Mouse (Mus musculus) c-Kit-negative CD71-positive TER-119-positive erythroid progenitor cells, embryonic 14.5 days (primary cell): ENCODE measurements around the gene Tectb.

Experiments
- DNase-seq: peaks from one replicate; pipeline ENCODE4 v3.0.0-alpha.2; 2013; ENCODE audit warnings: low read depth, low spot score

The Tectb gene

GRCm38 (mm10) chr19:55207746-55208538 lies 27.4 kb downstream of the Tectb start:
- no peak for DNase-seq

- DNase-seq: no peak
These were observed 28.1 kb downstream of the Tectb start for GRCm38 (mm10) chr19:55208654-55209053.

GRCm38 (mm10) chr19:55209084-55209483 lies 28.6 kb downstream of the Tectb start:
- no peak for DNase-seq

- DNase-seq: no peak
These were observed 31.2 kb downstream of the Tectb start for GRCm38 (mm10) chr19:55211698-55212097.

DNA sequence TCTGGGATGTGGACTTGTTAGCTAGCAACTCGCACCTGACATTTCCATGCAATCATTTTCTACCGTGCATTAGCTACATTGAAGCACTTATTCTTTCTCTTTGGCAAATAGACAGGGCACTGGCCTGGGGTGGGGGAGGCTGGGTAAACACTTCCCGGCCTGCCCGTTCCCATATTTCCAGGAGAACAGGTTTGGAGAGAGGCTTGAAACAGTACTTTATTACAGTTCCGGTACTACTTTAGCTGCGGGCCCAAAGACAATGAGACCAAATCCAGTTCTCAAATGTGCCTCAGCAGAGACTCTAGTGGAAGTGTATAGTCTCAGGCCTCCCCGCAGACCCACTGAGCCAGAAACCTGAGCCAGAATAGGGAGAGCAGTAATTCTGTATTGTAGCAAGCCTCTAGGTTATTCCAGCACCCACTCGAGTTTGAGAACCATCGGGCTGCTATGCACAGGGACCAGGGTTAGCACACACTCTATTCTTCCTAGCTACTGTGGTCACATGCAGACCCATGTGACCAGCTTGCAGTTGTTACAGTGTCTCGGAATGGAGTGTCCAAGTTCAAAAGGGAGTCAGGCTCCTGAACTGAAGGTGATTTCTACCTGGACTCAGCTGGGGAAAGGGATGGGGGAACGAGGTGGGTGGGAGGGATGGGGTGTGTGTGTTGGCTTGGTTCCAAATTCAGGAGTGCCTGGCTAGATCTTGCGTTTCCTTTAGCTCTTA lies 33.2 kb downstream of the Tectb start:
- no peak for DNase-seq

GRCm38 (mm10) chr19:55216876-55217275 lies 36.3 kb downstream of the Tectb start:
- DNase-seq: no peak

DNA sequence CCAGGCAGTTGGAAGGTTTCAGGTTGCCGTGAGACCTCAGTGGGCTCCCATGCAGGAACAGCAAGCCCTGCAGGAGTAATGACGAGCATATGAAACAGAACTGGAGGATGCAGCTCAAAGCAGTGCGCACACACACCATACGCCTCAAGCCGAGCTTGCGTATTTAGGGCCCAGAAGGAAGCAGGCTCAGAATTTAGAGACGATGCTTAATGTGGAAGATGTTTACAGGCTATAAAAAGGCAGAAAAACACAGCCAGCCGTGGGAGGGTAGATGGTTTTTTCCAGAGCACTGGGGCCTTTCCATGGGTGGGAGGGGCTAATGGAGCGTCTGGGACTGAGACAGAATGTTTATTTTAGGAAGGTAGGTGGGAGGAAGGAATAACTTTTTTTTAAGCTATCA lies 36.8 kb downstream of the Tectb start:
- no peak for DNase-seq

DNA sequence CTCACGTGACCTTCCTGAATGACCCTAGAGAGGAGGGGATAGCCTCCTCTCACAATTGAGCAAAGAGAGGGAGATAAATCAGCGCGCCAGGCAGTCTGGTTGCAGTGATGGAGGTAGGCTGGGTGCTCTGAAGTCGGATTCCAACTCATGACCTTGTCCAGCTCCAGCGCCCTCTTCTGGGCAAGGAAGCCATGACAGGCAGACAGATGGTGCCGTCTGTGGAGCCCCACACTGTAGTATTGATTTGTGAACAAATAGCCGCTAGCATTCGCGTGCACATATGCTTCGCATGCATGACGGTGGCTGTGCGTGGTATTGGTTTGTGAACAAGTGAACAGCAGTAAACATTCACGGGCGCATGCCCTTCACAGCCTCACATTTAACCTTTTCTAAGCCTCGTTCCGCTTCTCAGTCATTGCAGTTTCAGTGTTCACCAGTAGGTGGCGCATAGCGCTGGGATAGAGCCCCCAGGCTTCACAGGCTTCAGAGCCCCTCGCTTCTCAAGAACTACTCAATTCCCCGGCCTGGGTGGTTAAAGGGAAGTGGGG lies 37.7 kb downstream of the Tectb start:
- DNase-seq: peak; percentile 87

- DNase-seq: peak; percentile 70
These were observed 38.2 kb downstream of the Tectb start for GRCm38 (mm10) chr19:55218741-55219221.

- DNase-seq: no peak
These were observed 38.8 kb downstream of the Tectb start for GRCm38 (mm10) chr19:55219359-55219758.

DNA sequence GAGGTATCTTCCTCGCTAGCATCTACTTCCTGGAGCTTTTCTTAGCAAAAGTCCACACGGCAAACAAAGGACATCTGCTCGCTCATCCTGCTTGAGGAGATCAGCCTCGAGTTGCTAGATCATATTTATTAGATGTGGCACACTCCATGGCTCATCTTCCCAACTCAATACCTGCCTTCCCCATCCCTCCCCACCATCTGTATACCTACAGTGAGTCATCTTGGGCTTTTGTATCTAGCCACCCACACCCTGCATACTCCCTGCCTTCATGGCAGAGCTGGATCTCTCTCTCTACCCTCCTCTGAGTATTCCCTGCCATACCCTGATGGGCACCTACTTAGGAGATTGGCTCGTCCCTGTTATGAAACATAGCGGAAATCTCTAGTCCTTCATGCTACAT lies 40.7 kb downstream of the Tectb start:
- DNase-seq: no peak

DNA sequence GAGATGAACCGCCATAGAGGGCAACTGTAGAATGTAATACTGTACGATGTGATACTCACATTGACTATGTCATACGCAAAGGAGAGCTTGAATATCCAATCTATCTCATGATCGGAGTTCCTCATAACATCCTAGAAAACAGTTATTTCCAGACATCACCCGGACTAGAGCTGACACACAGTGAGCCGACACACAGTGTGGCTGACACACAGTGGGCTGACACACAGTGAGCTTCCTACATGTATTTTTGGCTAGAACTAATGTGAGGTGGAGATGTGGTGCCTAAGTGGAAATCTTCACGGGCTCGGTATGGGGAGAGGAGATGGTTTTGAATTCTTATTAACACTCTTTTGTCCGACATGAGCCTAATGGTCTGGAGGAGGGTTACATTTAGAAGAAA lies 41.7 kb downstream of the Tectb start:
- no peak for DNase-seq

DNA sequence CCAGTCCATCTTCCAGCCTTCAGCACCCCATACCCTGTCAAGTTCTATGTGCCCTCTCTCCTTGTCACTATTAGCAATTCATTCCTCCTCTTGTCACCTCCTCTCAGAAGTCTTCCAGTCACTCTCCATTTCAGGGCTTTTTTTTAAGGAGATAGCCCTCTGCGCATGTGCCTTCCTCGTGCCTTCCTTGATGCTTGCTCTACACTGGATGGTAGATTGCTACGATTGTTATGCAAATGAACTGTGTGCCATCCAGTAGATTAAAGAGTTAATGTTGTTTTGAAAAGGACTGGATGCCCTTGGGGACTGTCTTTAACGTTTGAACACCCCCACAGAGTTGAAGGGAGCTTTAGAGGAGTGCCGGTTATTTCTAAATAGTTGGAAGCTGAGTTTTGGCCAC lies 46.1 kb downstream of the Tectb start:
- DNase-seq: no peak

GRCm38 (mm10) chr19:55227135-55227534 lies 46.6 kb downstream of the Tectb start:
- DNase-seq: no peak

GRCm38 (mm10) chr19:55231081-55231480 lies 50.5 kb downstream of the Tectb start:
- no peak for DNase-seq

- DNase-seq: no peak
These were observed 51.6 kb downstream of the Tectb start for GRCm38 (mm10) chr19:55232136-55232535.

- DNase-seq: no peak
These were observed 55.5 kb downstream of the Tectb start for GRCm38 (mm10) chr19:55236026-55236425.

DNA sequence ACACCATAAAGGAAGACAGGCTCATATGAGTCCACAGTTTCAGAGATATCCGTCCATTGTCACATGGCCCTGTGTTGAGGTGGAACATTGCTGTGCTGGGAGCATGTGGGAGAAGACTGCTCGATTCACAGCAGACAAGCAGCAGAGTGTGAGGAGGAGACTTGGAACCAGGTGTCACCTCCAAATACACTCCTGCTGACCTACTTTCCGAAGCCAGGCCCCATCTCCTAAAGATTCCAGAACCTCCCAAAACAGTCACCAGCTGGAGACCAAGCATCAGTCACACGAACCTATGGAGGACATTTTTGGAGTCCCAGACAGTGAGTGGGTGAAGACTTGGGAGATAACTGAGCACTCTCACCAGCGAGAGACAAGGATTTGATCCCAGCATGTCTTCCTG lies 56.0 kb downstream of the Tectb start:
- no peak for DNase-seq

GRCm38 (mm10) chr19:55239766-55240426 lies 59.4 kb downstream of the Tectb start:
- DNase-seq: no peak

- DNase-seq: no peak
These were observed 60.7 kb downstream of the Tectb start, which contains the start of gene Gucy2g for GRCm38 (mm10) chr19:55241186-55241645. Gucy2g (minus strand) TSS chr19:55241236.

DNA sequence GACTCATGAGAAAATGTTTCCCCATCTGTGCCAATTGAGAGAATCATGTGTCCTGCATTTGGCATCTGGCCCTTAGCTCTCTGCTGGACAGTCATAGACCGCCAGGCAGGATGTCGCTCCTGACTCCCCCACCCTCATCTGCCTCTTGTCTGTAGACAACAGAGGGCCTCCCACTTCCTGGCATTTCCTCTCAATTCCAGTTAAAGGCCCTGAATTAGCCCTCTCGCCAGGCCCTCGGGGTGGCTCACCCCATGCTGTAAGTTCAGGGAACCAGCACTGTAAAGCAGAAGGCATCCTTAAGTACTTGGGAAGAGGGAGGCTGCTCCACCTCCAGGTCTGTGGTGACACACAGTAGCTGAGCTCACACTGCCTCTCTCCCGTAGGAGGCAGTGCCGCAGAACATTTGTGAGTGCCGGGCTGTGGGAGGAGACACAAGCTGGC lies 64.3 kb downstream of the Tectb start:
- no peak for DNase-seq
